Mouse (Mus musculus): ENCODE measurements around the gene Pla1a. TPM values are rescaled to one million over a fixed set of nuclear protein-coding genes. Genes with fewer than 3 reads are reported as not detected.

Pla1a gene
- total RNA-seq, 1 experiment from 2014 or later: not detected

GRCm38 (mm10) chr16:38365390-38365789, 67.6 kb downstream of the Pla1a start:
- ATAC-seq (replicated peaks in 1 of 2; ENCODE audit: insufficient read depth in 1 of 2, low FRiP score in 2 of 2, low TSS enrichment in 1 of 2, low read depth in 1 of 2, poor library complexity in 2 of 2, severe bottlenecking in 2 of 2): no peak

DNA sequence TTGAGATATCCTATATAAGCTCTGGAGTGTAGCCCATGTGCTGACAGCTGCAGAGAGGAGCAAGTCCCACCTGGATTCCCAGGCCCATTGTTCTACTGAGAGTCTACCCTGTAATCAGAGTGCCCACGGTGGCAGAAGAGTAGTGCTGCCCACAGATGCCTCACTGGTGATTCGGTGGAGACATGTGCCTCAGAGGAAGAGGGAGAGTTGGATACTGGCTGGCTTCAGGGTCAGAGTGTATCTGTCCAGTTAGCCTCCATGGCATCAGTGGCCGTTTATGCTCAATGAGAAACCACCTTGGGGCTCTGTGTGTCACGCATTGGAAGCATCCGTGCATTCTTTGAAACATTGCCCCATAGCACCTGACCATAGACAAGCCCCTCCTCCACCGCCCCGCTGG, 69.3 kb downstream of the Pla1a start:
- ATAC-seq (replicated peaks in 1 of 2; ENCODE audit: insufficient read depth in 1 of 2, low FRiP score in 2 of 2, low TSS enrichment in 1 of 2, low read depth in 1 of 2, poor library complexity in 2 of 2, severe bottlenecking in 2 of 2): no peak

DNA sequence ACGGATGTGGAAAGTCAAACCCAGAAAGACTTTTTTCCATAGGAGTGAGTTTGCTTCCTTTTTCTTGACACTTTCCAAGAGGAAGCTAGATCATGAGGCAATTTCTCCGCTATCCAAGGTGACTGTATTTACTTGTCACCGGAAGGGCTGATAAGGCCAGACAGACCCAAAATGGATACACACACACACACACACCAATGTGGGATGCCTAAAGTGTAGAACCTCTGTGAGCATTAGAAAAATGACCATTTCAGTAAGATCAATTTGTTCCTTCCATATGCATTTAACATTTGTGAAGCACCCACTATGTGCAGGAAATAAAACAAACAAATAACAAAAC, 69.7 kb downstream of the Pla1a start:
- no peak for ATAC-seq (replicated peaks in 1 of 2; ENCODE audit: insufficient read depth in 1 of 2, low FRiP score in 2 of 2, low TSS enrichment in 1 of 2, low read depth in 1 of 2, poor library complexity in 2 of 2, severe bottlenecking in 2 of 2)

DNA sequence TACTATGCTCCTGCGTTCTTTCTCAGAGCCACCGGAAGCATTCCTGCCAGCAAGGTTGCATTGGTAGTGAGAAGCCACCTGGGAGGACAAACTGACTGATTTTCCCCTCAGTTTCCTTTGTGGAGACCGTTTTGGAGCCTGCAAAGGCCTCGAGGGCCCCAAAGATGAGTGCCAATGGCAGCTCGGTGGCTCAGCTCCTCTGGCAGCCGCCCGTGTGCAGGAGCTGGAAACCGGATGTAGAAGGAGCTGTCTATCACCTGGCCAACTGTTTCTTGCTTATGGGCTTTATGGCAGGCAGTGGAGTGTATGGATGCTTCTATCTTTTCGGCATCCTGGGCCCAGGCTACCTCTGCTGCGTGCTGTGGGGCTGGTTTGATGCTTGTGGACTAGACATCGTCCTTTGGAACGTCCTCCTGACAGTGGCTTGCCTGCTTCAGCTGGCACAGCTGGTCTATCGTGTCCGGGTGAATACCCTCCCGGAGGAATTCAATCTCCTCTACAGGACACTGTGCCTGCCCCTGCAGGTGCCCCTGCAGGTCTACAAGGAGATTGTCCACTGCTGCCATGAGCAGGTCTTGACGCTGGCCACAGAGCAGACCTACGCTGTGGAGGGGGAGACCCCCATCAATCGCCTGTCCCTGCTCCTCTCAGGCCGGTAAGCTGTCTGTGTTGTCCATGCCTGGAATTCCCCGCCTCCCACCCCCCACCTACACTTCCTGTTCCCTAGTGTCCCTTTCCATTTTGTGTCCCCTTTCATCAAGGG, 70.3 kb downstream of the Pla1a start:
- ATAC-seq (replicated peaks in 1 of 2; ENCODE audit: insufficient read depth in 1 of 2, low FRiP score in 2 of 2, low TSS enrichment in 1 of 2, low read depth in 1 of 2, poor library complexity in 2 of 2, severe bottlenecking in 2 of 2): no peak

DNA sequence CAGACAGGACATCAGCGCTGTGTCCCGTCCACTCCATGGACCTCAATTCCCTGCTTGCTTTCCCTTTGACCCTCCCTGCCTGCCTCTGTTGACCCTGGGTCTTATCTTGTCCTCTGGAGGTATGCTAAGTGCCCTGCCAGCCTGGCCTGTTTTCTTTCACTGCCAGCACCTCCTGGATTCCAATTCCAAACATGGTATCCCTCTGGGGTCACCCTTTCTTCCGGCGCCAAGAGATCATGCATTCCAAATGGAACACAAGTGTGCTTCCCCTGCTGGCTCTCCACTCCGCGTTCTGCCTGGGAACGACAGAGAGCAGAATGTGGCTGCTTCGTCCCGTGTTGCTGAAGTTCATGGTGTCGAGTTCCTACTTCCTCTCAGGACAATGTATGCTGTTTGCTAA, 71.0 kb downstream of the Pla1a start, which contains the start of gene Popdc2:
Gene Popdc2, plus strand, starts transcription at position 277 of the 400 bp plus-strand sequence.
- no peak for ATAC-seq (replicated peaks in 1 of 2; ENCODE audit: insufficient read depth in 1 of 2, low FRiP score in 2 of 2, low TSS enrichment in 1 of 2, low read depth in 1 of 2, poor library complexity in 2 of 2, severe bottlenecking in 2 of 2)

DNA sequence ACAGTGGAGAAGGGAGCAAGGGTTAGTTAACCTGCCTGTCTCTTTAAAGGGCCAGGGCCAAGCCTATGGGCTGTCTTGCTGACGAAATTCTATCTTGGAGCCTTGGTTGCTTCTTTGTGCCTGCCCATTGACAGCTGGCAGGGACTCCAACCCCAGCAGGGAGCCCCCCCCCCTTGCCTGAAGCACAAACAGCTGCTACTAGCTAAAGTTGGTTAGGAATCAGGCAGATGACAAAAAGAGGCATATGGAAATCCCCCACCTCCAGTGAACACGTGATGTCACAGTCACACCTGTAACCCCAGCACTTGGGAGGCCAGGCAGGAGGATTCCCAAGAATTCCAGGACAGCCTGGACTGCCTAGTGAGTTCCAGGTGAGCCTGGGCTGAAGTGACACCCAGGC, 72.6 kb downstream of the Pla1a start:
- no peak for ATAC-seq (replicated peaks in 1 of 2; ENCODE audit: insufficient read depth in 1 of 2, low FRiP score in 2 of 2, low TSS enrichment in 1 of 2, low read depth in 1 of 2, poor library complexity in 2 of 2, severe bottlenecking in 2 of 2)

- ATAC-seq (replicated peaks in 1 of 2; ENCODE audit: insufficient read depth in 1 of 2, low FRiP score in 2 of 2, low TSS enrichment in 1 of 2, low read depth in 1 of 2, poor library complexity in 2 of 2, severe bottlenecking in 2 of 2): no peak
Measured at GRCm38 (mm10) chr16:38359857-38360256, 73.1 kb downstream of the Pla1a start.

GRCm38 (mm10) chr16:38359241-38359640, 73.7 kb downstream of the Pla1a start:
- no peak for ATAC-seq (replicated peaks in 1 of 2; ENCODE audit: insufficient read depth in 1 of 2, low FRiP score in 2 of 2, low TSS enrichment in 1 of 2, low read depth in 1 of 2, poor library complexity in 2 of 2, severe bottlenecking in 2 of 2)

- ATAC-seq (replicated peaks in 1 of 2; ENCODE audit: insufficient read depth in 1 of 2, low FRiP score in 2 of 2, low TSS enrichment in 1 of 2, low read depth in 1 of 2, poor library complexity in 2 of 2, severe bottlenecking in 2 of 2): no peak
Measured at GRCm38 (mm10) chr16:38358256-38358812, 74.6 kb downstream of the Pla1a start.

- no peak for ATAC-seq (replicated peaks in 1 of 2; ENCODE audit: insufficient read depth in 1 of 2, low FRiP score in 2 of 2, low TSS enrichment in 1 of 2, low read depth in 1 of 2, poor library complexity in 2 of 2, severe bottlenecking in 2 of 2)
Measured at GRCm38 (mm10) chr16:38354185-38354913, 78.6 kb downstream of the Pla1a start.

GRCm38 (mm10) chr16:38353642-38354041, 79.3 kb downstream of the Pla1a start:
- ATAC-seq (replicated peaks in 1 of 2; ENCODE audit: insufficient read depth in 1 of 2, low FRiP score in 2 of 2, low TSS enrichment in 1 of 2, low read depth in 1 of 2, poor library complexity in 2 of 2, severe bottlenecking in 2 of 2): no peak

GRCm38 (mm10) chr16:38352851-38353250, 80.1 kb downstream of the Pla1a start:
- ATAC-seq (replicated peaks in 1 of 2; ENCODE audit: insufficient read depth in 1 of 2, low FRiP score in 2 of 2, low TSS enrichment in 1 of 2, low read depth in 1 of 2, poor library complexity in 2 of 2, severe bottlenecking in 2 of 2): no peak

DNA sequence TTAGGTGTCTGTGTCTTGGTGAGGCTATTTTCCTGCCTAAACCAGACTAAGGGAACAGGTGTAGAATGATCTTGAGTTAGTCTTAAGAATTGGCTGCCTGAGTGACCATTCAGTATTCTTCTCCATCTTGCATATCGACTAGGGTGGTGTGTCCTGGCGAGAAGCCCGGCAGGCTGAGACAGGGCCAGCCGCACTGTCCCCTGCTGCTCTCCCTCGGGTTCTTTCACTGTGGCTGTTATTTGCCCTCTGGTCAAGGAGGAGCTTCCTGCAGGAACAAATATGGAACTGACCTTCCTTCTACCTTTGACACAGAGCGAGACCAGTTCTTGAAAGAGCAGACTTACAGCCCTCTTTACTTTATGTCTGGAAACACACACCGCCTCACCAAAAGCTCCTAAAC, 80.9 kb downstream of the Pla1a start:
- no peak for ATAC-seq (replicated peaks in 1 of 2; ENCODE audit: insufficient read depth in 1 of 2, low FRiP score in 2 of 2, low TSS enrichment in 1 of 2, low read depth in 1 of 2, poor library complexity in 2 of 2, severe bottlenecking in 2 of 2)

GRCm38 (mm10) chr16:38350939-38351338, 82.0 kb downstream of the Pla1a start:
- ATAC-seq (replicated peaks in 1 of 2; ENCODE audit: insufficient read depth in 1 of 2, low FRiP score in 2 of 2, low TSS enrichment in 1 of 2, low read depth in 1 of 2, poor library complexity in 2 of 2, severe bottlenecking in 2 of 2): no peak

GRCm38 (mm10) chr16:38350361-38350855, 82.5 kb downstream of the Pla1a start:
- ATAC-seq (replicated peaks in 1 of 2; ENCODE audit: insufficient read depth in 1 of 2, low FRiP score in 2 of 2, low TSS enrichment in 1 of 2, low read depth in 1 of 2, poor library complexity in 2 of 2, severe bottlenecking in 2 of 2): no peak

GRCm38 (mm10) chr16:38349881-38350280, 83.1 kb downstream of the Pla1a start:
- ATAC-seq (replicated peaks in 1 of 2; ENCODE audit: insufficient read depth in 1 of 2, low FRiP score in 2 of 2, low TSS enrichment in 1 of 2, low read depth in 1 of 2, poor library complexity in 2 of 2, severe bottlenecking in 2 of 2): no peak

DNA sequence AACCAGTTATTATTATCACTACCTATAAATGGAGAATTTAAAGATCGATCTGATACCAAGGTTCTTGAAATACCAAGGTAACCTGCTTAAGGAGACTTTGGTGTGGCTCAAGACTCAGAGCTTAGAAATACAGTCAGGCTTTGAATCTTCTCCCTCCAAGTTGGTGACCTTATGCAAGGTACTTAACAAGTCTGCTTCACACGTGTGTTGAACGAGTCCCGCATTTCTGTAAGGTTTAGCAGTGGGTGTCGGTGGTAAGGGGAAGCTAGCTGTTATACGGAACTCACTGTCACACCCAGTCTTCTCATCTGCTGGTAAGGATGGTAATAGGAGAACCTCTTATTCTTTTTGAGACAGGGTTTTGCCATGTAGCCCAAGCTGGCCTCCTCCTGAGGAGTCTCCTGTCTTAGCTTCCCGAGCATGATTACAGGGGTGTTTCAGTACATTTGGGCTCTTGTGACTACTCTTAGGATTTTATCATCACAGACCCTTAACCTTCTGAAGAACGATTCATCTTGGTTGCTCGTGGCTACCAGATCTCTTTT, 84.7 kb downstream of the Pla1a start:
- no peak for ATAC-seq (replicated peaks in 1 of 2; ENCODE audit: insufficient read depth in 1 of 2, low FRiP score in 2 of 2, low TSS enrichment in 1 of 2, low read depth in 1 of 2, poor library complexity in 2 of 2, severe bottlenecking in 2 of 2)

DNA sequence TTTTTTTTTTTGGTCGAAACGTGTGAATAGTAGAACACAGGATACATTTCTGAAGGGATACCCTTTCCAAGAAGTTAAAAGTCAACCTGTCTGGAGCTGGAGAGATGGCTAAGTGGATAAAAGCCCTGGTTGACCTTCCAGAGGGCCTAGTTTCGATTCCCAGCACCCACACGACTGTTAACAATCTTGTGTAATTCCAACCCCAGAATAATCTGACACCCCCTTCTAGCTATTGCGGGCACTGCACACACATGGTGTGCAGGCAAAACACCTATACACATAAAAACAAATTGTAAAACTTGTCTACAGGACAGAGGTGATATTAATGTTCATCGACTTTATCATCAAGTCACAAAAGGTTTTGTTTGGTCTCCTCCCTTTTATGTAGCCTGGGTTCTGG, 85.4 kb downstream of the Pla1a start:
- ATAC-seq (replicated peaks in 1 of 2; ENCODE audit: insufficient read depth in 1 of 2, low FRiP score in 2 of 2, low TSS enrichment in 1 of 2, low read depth in 1 of 2, poor library complexity in 2 of 2, severe bottlenecking in 2 of 2): no peak
